Mouse (Mus musculus) cerebellum, postnatal 36 days (tissue): ENCODE data around the gene 4930578C19Rik.
A peak's percentile ranks its signal among the peaks of the same experiment; 100 is the strongest.
"Not testable (repeated sequence)": the region's sequence is repeated elsewhere in the genome, so short reads cannot be mapped to it uniquely, and the experiment has no call there.

Source experiments
- DNase-seq, 2 experiments: peaks; one replicate each; pipeline ENCODE4 v3.0.0; 2021 to 2022; ENCODE audit warnings: mixed read lengths in 2 of 2

4930578C19Rik gene

GRCm38 (mm10) chrX:18461198-18461601 lies at the start of gene 4930578C19Rik:
4930578C19Rik (minus strand) TSS chrX:18461397.
- no peak for DNase-seq

DNA sequence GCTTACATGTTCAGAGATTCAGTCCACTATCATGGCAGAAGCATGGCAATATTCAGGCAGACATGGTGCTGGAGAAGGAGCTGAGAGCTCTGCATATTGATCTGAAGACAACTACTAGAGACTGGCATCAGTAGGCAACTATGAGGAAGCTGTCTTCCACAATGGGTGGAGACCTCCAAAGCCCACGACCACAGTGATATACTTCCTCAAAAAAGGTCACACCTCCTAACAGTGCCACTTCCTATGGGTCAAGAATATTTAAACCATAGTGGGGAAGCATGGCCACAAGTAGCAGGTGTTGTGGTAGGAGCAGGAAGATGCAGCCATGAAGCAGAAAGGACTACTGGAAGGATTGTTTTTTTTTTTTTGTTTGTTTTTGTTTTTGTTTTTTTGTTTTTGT lies 6.5 kb upstream of the 4930578C19Rik start:
- no peak for DNase-seq

- DNase-seq: no peak
These were observed 1.7 kb upstream of the 4930578C19Rik start for GRCm38 (mm10) chrX:18462879-18463278.

GRCm38 (mm10) chrX:18451559-18451958 lies 9.6 kb downstream of the 4930578C19Rik start:
- DNase-seq: peak; percentile 20 to 40

GRCm38 (mm10) chrX:18442066-18442465 lies 19.1 kb downstream of the 4930578C19Rik start:
- peak; percentile 63 to 77 for DNase-seq

DNA sequence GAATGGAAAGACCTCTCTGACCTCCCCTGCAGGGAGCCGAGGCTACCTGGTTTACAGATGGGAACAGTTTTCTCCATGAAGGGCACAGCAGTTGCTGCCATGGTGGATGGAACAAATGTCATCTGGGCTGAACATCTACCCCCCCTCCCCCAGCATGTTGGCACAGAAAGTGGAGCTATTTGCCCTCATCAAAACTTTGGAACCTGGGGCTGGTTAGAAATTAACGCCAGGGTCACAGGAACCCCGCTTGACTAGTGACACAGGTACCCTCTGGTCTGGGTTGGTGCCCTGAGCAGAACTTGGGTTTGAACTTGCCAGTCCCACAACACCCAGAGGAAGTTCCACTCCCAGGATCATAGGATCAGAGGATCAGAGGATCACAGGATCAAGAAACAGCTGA lies 35.7 kb downstream of the 4930578C19Rik start:
- DNase-seq: no peak

DNA sequence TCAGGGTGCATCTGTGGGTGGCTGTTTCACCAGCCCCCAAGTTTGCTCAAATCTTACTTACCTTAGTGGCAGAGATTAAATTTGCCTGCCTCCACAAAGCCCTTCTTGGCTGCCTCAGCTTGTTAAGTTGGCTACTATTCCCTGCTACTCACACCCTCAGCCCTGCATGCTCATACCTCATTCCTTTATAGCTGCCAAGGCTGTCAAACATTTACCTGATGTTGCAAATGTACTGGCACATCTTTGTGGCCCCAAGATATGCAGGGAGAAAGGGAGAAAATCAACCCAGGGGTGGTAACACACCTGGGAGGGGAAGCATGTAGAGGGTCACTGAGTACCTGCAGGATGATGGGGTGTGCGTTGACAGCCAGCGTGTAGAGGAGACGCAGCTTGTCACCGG lies 38.0 kb downstream of the 4930578C19Rik start:
- no peak for DNase-seq

GRCm38 (mm10) chrX:18420161-18420784 lies 40.9 kb downstream of the 4930578C19Rik start:
- peak; percentile 49 to 51 for DNase-seq

DNA sequence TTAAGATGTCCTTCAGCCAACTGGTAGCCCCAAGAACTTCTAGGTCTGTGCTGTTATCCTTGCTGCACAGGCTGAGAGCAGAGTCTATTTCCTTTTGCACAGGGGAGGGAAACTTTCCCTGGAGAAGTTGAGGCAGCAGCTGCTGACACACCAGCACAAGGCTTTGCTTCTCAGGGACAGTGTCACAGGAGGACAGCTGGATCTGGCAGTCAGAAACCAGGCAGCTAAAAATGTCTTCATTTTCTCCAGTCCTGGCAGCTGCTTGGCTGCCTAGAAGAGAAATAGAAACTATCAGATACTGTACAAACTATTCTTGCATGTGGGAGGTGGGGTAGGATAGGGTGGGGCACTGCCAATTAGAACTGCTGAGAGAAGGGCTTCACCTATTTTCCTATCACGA lies 42.2 kb downstream of the 4930578C19Rik start:
- no peak for DNase-seq

DNA sequence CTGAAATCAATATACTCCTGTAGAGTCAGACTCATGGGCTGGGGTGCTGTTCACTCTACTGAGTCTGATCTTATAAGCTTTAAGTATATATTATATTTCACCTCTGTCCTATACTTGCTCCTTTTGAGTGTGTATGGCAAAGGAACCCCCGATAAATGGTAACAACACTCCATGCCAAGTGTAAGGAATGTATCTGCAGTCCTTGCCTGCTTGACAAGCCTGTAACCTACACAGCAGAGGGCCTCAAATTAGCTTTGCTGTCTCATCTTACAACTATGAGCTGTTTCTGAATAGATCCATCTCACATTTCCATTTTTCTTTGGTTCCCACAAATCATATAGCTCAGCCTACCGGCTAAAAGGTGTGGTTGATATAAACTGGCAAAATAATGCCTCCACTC lies 46.6 kb downstream of the 4930578C19Rik start:
- no peak for DNase-seq

GRCm38 (mm10) chrX:18411071-18411840 lies 49.9 kb downstream of the 4930578C19Rik start:
- DNase-seq: peak; percentile 64 to 77

DNA sequence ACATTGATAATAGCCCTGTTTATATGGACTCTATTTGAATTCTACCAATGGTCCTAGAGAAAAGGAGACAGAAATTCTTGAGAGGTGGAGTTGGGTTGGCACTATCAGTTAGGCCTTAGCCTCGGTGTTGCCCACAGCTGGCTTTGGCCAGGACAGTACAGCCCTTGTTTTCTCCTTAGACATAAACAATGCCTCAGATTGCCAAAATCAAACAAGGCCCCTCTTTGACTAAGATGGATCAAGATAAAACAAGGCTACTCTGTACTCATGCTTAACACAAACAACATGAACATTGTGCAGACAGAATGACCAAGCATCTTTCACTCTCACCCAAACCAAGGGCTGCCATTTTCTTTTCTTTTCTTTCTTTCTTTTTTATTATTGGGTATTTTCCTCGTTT lies 51.6 kb downstream of the 4930578C19Rik start:
- DNase-seq: no peak

GRCm38 (mm10) chrX:18402296-18402695 lies 58.9 kb downstream of the 4930578C19Rik start:
- DNase-seq: no peak

DNA sequence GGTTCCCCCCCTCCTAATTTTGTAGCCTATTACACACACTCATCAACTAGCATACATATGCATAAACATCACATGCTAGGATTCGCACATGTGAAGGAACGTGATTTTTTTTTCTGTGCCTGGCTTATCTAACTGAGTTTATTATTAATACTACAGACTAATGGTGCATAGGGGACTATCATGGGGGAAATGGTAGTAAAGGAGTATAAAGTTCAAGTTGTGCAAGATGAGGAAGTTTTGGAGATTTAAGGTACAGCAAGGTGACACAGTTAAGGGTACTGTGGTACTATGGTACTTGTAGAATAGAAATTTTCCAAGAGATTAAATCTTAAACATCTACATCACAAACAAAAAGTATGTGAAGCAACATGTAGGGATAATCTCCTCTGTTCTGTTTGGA lies 64.5 kb downstream of the 4930578C19Rik start:
- DNase-seq: no peak

DNA sequence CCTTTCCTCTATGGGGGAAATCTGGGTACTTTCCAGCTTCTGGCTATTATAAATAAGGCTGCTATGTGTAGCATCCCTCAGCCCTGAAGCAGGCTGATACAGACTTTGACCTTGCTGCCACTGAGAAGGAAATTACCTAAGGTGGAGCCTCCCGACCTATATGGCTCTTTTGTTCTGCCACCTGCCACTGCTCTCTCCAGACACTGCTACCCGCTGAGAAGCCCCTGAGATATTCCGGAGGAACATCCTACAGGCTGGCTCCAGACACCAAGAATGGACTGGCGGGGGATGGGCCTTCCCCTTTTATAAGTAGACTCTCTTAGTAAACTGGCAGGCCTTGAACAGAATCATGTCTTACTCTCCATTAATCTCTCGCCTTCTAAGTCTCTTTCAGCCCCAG lies 77.0 kb downstream of the 4930578C19Rik start:
- DNase-seq: not testable (repeated sequence)
